Mouse (Mus musculus) olfactory bulb, adult 2 months (tissue): Measurements from ENCODE around the gene Ric8b.

ENCODE experiments used
- CTCF ChIP-seq: fragments of 200-500 bp; IDR thresholded peaks from 2 replicates; pipeline ENCODE4 v1.5.1; 2012; ENCODE audit warnings: low read depth, mild to moderate bottlenecking, low read length, moderate library complexity; ENCODE audit not compliant: insufficient read depth
- POLR2A ChIP-seq: fragments of 200-500 bp; IDR thresholded peaks from 2 replicates; pipeline ENCODE4 v1.6.1; 2012; ENCODE audit warnings: mild to moderate bottlenecking, low read depth, low read length, moderate library complexity; ENCODE audit not compliant: insufficient read depth

DNA sequence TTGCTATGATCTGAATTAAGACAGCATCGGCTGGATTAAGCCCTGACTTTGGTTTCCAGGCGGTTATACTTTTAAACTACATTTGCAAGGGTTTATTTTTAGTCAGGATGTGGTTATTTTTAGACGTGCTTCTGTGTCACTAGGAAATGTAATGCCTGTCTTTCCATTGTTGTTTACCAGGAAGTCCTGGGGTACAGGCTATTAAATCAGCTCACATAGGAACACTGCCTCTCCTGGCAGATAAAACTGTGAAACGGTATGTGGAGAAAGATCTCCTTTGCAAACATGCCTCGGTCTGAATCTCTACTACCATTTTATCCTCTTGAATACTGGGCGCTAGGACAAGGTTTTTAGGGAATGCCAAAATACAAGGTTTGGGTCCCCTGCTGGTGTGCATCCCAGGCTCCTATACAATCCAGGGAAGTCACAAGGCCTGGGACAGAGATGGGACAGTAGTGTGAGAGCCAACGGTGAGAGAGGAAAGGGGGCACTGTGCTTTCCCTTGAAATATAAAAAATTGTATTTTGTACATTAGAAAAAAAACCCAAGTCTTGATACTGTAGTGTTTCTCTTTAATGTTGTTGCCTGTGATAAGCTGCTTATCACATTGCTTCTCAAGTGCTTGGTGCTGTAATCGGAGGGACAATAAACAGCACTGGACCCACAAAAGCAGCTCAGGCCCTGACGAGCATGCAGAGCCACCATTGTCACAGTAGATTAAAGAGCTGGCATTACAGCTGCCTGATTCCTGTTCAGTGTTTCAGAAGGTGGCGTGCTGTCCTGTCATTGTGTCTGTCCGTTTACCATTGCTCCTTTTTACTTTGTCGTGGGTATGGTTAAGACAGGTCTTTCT lies 51.7 kb downstream of the Ric8b start:
- TF ChIP-seq POLR2A (no peak), CTCF (no peak)
